Mouse (Mus musculus) MEL (cell line): ENCODE measurements around the gene Bet1.

Experiments used
- CHD1 ChIP-seq: IDR thresholded peaks from 2 replicates; pipeline ENCODE4 v1.6.1; 2012; ENCODE audit warnings: low read depth, mild to moderate bottlenecking, inconsistent platforms, low read length, improper control_type of control experiment
- CTCF ChIP-seq, 3 experiments: IDR thresholded peaks in 2 of 3; conservative IDR thresholded peaks in 1 of 3; 2 replicates each; pipeline ENCODE4 v1.5.1; 2011 to 2012; ENCODE audit warnings: low read length in 3 of 3, low read depth in 2 of 3, mild to moderate bottlenecking in 2 of 3, improper control_type of control experiment in 1 of 3, inconsistent platforms in 1 of 3, mixed read lengths in 1 of 3, moderate library complexity in 1 of 3; ENCODE audit not compliant: control insufficient read depth in 1 of 3, insufficient read depth in 1 of 3, poor library complexity in 1 of 3, severe bottlenecking in 1 of 3
- EP300 ChIP-seq, 2 experiments: IDR thresholded peaks; 2 replicates each; pipeline ENCODE4 v1.6.1; 2011; ENCODE audit warnings: improper control_type of control experiment in 2 of 2, low read length in 2 of 2, low read depth in 1 of 2, mild to moderate bottlenecking in 1 of 2
- GATA1 ChIP-seq: IDR thresholded peaks from 2 replicates; pipeline ENCODE4 v1.6.1; 2011; ENCODE audit warnings: low read depth, low read length, improper control_type of control experiment
- MAX ChIP-seq: IDR thresholded peaks from 2 replicates; pipeline ENCODE4 v1.6.1; 2011; ENCODE audit warnings: low read length, improper control_type of control experiment
- MYC ChIP-seq: IDR thresholded peaks from 2 replicates; pipeline ENCODE4 v1.6.1; 2011; ENCODE audit warnings: low read depth, mild to moderate bottlenecking, low read length, improper control_type of control experiment, moderate library complexity
- POLR2A ChIP-seq, 2 experiments: IDR thresholded peaks; 2 replicates each; pipeline ENCODE4 v1.6.1; 2011 to 2012; ENCODE audit warnings: low read length in 2 of 2, mild to moderate bottlenecking in 2 of 2, control low read depth in 1 of 2, improper control_type of control experiment in 1 of 2, low read depth in 1 of 2, moderate library complexity in 1 of 2; ENCODE audit not compliant: control insufficient read depth in 1 of 2, insufficient read depth in 1 of 2, poor library complexity in 1 of 2
- TCF12 ChIP-seq: IDR thresholded peaks from 2 replicates; pipeline ENCODE4 v1.6.1; 2014; ENCODE audit warnings: low read depth, mild to moderate bottlenecking, inconsistent platforms, low read length, improper control_type of control experiment, moderate library complexity
- ZC3H11A ChIP-seq: IDR thresholded peaks from 2 replicates; pipeline ENCODE4 v1.6.1; 2012; ENCODE audit warnings: low read depth, mild to moderate bottlenecking, inconsistent platforms, low read length, improper control_type of control experiment
- ZMIZ1 ChIP-seq: IDR thresholded peaks from 2 replicates; pipeline ENCODE4 v1.6.1; 2012; ENCODE audit warnings: low read depth, mild to moderate bottlenecking, inconsistent platforms, low read length, improper control_type of control experiment, moderate library complexity
- ZNF384 ChIP-seq: IDR thresholded peaks from 2 replicates; pipeline ENCODE4 v1.6.1; 2012; ENCODE audit warnings: low read depth, mild to moderate bottlenecking, inconsistent platforms, low read length, improper control_type of control experiment

- TF ChIP-seq CTCF (IDR thresholded peaks at IDR 0.05 in 2 of 3, conservative IDR thresholded peaks at IDR 0.05 in 1 of 3; ENCODE audit: control insufficient read depth in 1 of 3, insufficient read depth in 1 of 3, low read depth in 2 of 3, low read length in 3 of 3, poor library complexity in 1 of 3, severe bottlenecking in 1 of 3), result no peak
- TF ChIP-seq POLR2A (IDR thresholded peaks at IDR 0.05; ENCODE audit: control insufficient read depth in 1 of 2, insufficient read depth in 1 of 2, low read depth in 1 of 2, low read length in 2 of 2, poor library complexity in 1 of 2), result no peak
- TF ChIP-seq EP300 (IDR thresholded peaks at IDR 0.05; ENCODE audit: low read depth in 1 of 2, low read length in 2 of 2), result no peak
- TF ChIP-seq ZNF384, result no peak
- no peak for TF ChIP-seq MAX
- TF ChIP-seq ZMIZ1, result no peak
- no peak for TF ChIP-seq TCF12
- no peak for TF ChIP-seq GATA1
- no peak for TF ChIP-seq ZC3H11A
- TF ChIP-seq CHD1, result no peak
- TF ChIP-seq MYC, result no peak
Observed at GRCm38 (mm10) chr6:4090423-4090822, 3.7 kb upstream of the Bet1 start.
